Mouse (Mus musculus) midbrain, embryonic 15.5 days (tissue): ENCODE results near the gene Fam71f1. TPM values are rescaled to one million over a fixed set of nuclear protein-coding genes. Genes with fewer than 3 reads are reported as not detected.
A peak's percentile ranks its signal among the peaks of the same experiment; 100 is the strongest.

Experiments
- ATAC-seq: fragments of 200-750 bp; cut with Nextera tagmentation; replicated peaks from 2 replicates; pipeline ENCODE4 v1.8.0; 2017; ENCODE audit warnings: moderate TSS enrichment
- H3K27ac ChIP-seq: fragments of 300-500 bp; sonication (generic); 2 replicates; pipeline ENCODE4 v1.5.1; 2015; ENCODE audit warnings: mild to moderate bottlenecking, inconsistent platforms
- H3K27me3 ChIP-seq: fragments of 300-500 bp; sonication (generic); replicated peaks from 2 replicates; pipeline ENCODE4 v1.6.1; 2015; ENCODE audit warnings: inconsistent platforms
- H3K36me3 ChIP-seq: fragments of 300-500 bp; sonication (generic); replicated peaks from 2 replicates; pipeline ENCODE4 v1.6.1; 2015; ENCODE audit warnings: inconsistent platforms
- H3K4me1 ChIP-seq: fragments of 300-500 bp; sonication (generic); 2 replicates; pipeline ENCODE4 v1.6.1; 2015; ENCODE audit warnings: inconsistent platforms
- H3K4me2 ChIP-seq: fragments of 300-500 bp; sonication (generic); 2 replicates; pipeline ENCODE4 v1.6.1; 2015; ENCODE audit warnings: inconsistent platforms, mild to moderate bottlenecking, moderate library complexity
- H3K4me3 ChIP-seq: fragments of 300-500 bp; sonication (generic); 2 replicates; pipeline ENCODE4 v1.5.1; 2015; ENCODE audit warnings: mild to moderate bottlenecking, inconsistent platforms
- H3K9ac ChIP-seq: fragments of 300-500 bp; sonication (generic); 2 replicates; pipeline ENCODE4 v1.6.1; 2015; ENCODE audit warnings: mild to moderate bottlenecking, inconsistent platforms
- H3K9me3 ChIP-seq: fragments of 300-500 bp; sonication (generic); 2 replicates; pipeline ENCODE4 v1.6.1; 2016; ENCODE audit warnings: inconsistent platforms
- WGBS: fragments of 180-500 bp; shearing (Covaris S2); methylation state at CpG from one replicate; pipeline ENCODE4 v1.1.7; 2015; ENCODE audit warnings: mixed read lengths; 5-methylcytosine and 5-hydroxymethylcytosine counted together
- polyA plus RNA-seq: library from polyadenylated mRNA; unstranded; fragments of >200 nt; fragmentation: Nextera tagmentation; extraction: Ambion mirVana; gene quantifications from 2 replicates; pipeline ENCODE4 v1.2.1, GENCODE M21; 2015

The Fam71f1 gene
- polyA plus RNA-seq, 1 experiment from 2014 or later, result not detected

DNA sequence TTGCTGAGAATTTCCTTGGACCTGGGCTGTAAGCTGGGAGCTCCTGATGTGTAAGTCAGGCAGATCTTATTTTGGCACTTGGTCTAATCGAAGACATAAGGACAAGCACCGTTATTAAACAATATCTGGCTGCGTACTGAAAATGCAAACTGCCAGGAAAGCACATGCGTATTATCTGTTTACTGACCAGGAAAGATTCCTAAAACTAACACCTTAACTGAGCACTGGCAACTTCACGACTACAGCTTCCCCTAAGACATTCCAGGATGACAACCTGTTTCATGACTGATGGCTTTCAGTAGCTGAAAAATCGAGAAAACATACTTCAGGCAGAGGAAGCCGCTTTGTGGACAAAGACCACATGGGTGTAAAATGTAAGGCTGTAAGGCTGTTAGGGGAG lies 28.2 kb downstream of the Fam71f1 start:
- H3K4me2 ChIP-seq, result peak overlapping the region; percentile 81
- H3K9ac ChIP-seq, result peak overlapping the region; percentile 58
- ATAC-seq, result no peak
- H3K36me3 ChIP-seq, result no peaks in the 10 kb centered on the region
- H3K4me1 ChIP-seq, result peaks cover 15% of the 10 kb centered on the region
- no peaks in the 10 kb centered on the region for H3K9me3 ChIP-seq
- peak overlapping the region; percentile 84 for H3K4me3 ChIP-seq
- 36% methylated on average over 7 of the region's 7 CpGs for WGBS
- peak overlapping the region; percentile 83 for H3K27ac ChIP-seq
- H3K27me3 ChIP-seq, result no peaks in the 10 kb centered on the region

DNA sequence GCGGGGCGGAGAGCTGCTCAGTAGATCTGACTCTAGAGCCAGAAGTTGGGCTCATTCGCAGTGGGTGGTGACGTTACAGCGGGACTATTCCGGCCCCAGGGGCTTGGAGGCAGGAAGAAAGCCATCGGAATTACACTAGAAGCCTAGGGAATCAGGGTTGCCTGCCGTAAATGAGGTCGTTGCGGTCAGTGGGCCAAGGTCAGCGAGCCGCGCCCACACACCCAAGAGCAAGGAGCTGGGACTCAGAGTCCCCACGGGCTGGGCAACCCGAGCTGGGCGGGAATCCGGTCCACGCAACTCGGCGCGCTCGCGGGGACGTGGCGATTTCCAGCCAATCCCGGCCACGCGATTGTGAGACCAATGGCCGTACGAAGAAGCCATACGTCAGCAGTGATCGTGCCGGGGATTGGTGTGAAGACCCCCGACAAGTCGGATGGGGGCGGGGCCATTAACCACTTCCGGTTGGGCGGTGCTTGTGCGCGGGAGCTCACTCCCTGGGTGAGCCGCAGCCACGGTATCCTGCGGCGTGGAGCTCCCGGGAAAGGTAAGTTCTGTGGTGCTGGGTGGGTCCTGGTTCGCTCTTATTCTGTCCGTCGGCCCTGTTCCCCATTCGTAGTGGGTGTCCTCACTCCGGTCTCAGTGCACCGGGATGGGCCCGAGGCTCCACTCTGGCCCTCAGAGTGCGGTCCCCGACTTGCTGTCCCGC lies 28.9 kb downstream of the Fam71f1 start, which contains the start of gene Calu:
Gene Calu (plus strand): TSS at position 405 of the 706 bp plus-strand sequence.
- Histone ChIP-seq H3K9ac (peak within 1 kb of the TSS; percentile 80), H3K9me3 (no peaks in the 10 kb centered on the region), H3K4me2 (peak within 1 kb of the TSS; percentile 81), H3K27ac (peak within 1 kb of the TSS; percentile 83), H3K4me3 (peak within 1 kb of the TSS; percentile 84), H3K36me3 (no peaks in the 10 kb centered on the region), H3K27me3 (no peaks in the 10 kb centered on the region), H3K4me1 (peaks cover 15% of the 10 kb centered on the region)
- ATAC-seq, result peak; percentile 99
- WGBS, result under 1% methylated on average over 55 of the region's 55 CpGs

DNA sequence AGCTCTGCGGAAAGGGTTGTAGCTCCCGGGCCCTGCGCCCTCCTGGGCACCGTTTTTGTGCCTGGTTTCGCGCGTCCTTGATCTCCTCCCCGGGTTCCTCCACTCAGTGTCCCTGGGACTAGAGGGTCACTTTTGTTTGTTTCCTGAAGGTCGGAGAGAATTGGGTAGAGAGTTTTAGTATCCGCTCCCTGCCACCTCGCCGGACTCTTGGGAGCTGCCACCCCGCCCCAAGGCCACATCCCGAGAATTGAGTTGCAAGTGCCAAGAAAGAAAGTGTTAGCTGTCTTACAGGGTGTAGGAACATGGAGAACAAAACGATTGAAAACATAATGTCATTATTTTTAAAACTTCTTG lies 29.4 kb downstream of the Fam71f1 start:
- Histone ChIP-seq H3K36me3 (no peaks in the 10 kb centered on the region), H3K27ac (peak overlapping the region; percentile 75), H3K4me1 (peaks cover 15% of the 10 kb centered on the region), H3K9me3 (no peaks in the 10 kb centered on the region), H3K4me3 (peak overlapping the region; percentile 84), H3K9ac (peak overlapping the region; percentile 80), H3K27me3 (no peaks in the 10 kb centered on the region), H3K4me2 (peak overlapping the region; percentile 74)
- ATAC-seq, result no peak
- under 1% methylated on average over 15 of the region's 15 CpGs for WGBS

DNA sequence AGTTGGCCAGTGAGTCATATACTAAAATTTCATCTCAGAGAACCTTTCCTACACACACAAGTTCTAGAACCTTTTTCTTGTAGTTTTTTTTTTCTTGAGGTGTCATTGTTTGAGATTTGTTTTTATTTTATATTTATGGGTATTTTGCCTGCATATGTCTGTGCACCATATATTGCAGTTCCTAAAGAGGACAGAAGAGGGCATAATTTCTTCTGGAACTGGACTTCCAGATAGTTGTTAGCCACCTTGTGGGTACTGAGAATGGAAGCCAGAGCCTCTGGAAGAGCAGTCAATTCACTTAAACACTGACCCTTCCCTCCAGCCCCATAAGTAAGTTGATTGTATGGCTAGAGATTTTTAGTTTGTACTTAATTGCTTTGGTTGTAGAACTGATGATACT lies 32.7 kb downstream of the Fam71f1 start:
- H3K27me3 ChIP-seq, result no peaks in the 10 kb centered on the region
- H3K9ac ChIP-seq, result no peak overlapping the region
- no peak for ATAC-seq
- H3K27ac ChIP-seq, result no peak overlapping the region
- H3K4me1 ChIP-seq, result peaks cover 15% of the 10 kb centered on the region
- no peaks in the 10 kb centered on the region for H3K9me3 ChIP-seq
- no peak overlapping the region for H3K4me3 ChIP-seq
- no peak overlapping the region for H3K4me2 ChIP-seq
- no peaks in the 10 kb centered on the region for H3K36me3 ChIP-seq

DNA sequence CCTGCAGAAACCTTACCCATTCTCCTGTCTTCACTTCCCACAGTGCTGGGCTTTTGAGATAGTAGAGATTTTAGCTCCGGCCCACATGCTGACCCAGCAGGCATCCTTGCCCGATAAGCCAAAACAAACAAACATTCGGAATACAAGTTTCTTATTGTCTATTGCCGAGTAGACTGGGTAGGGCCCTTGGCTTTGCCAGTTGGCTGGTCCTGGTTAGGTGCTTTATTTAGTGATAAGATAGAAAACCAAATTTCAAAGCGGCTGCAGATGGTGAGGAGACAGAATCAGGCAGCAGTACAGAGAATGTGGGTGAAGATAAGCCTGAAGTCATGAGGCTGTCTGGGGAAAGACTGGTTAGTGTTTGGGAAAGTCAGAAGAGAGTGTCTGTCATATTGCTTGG lies 33.9 kb downstream of the Fam71f1 start:
- H3K9ac ChIP-seq, result no peak overlapping the region
- H3K27ac ChIP-seq, result no peak overlapping the region
- H3K27me3 ChIP-seq, result no peaks in the 10 kb centered on the region
- no peak overlapping the region for H3K4me2 ChIP-seq
- H3K36me3 ChIP-seq, result peaks cover 5% of the 10 kb centered on the region; the same call in 1 of the 2 replicates
- WGBS, result 53% methylated on average over 5 of the region's 5 CpGs
- H3K9me3 ChIP-seq, result no peaks in the 10 kb centered on the region
- no peak overlapping the region for H3K4me3 ChIP-seq
- H3K4me1 ChIP-seq, result peaks cover 10% of the 10 kb centered on the region
- ATAC-seq, result no peak

DNA sequence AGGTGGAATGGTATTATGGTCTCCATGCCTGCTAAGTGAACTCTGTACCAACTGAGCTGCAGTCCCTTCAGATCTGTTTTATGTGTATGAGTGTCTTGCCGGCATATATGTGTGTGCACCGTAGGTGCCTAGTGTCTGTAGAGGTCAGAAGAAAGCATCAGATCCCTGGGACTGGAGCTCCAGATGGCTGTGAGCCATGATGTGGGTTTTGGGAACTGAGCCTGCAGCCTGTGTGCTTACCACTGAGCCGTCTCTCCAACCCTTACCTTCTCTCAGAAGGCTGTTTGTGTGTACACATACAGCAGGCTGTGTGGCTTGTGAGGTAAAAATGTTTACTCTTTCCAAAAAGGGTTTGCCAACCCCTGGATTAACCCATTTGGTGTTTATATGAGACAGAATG lies 40.4 kb downstream of the Fam71f1 start:
- Histone ChIP-seq H3K27ac (no peak overlapping the region), H3K9me3 (no peaks in the 10 kb centered on the region), H3K4me2 (no peak overlapping the region), H3K36me3 (peaks cover 8% of the 10 kb centered on the region; the same call in 1 of the 2 replicates), H3K4me3 (no peak overlapping the region), H3K27me3 (no peaks in the 10 kb centered on the region), H3K4me1 (0 out of 2 replicates have a peak, but pooled peaks cover 2% of the 10 kb centered on the region), H3K9ac (no peak overlapping the region)
- no peak for ATAC-seq
- 97% methylated on average over 3 of the region's 3 CpGs for WGBS

DNA sequence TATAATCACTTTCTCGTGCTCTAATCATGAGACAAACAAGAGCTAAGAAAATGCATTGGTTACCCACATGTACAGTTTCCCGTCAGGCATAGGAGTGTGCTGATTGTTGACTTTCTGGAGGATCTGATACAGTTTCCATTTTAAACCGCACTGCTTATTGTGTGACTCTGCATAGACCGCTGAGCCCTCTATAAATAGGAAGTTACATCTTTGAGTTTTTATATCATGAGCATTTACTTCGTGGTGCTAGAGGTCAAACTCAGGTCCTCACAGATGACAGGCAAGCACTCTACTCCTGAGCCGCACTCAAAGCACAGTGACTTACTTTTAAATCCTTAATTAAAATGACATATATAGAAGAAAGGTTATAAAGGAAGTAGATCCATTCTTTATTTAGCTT lies 41.3 kb downstream of the Fam71f1 start:
- peaks cover 8% of the 10 kb centered on the region; the same call in 1 of the 2 replicates for H3K36me3 ChIP-seq
- H3K27me3 ChIP-seq, result no peaks in the 10 kb centered on the region
- H3K4me2 ChIP-seq, result no peak overlapping the region
- no peak overlapping the region for H3K9ac ChIP-seq
- no peak overlapping the region for H3K27ac ChIP-seq
- no peak overlapping the region for H3K4me3 ChIP-seq
- whole genome bisulfite sequencing, result 91% methylated on average over 6 of the region's 6 CpGs
- H3K9me3 ChIP-seq, result no peaks in the 10 kb centered on the region
- 0 out of 2 replicates have a peak, but pooled peaks cover 2% of the 10 kb centered on the region for H3K4me1 ChIP-seq
- no peak for ATAC-seq

DNA sequence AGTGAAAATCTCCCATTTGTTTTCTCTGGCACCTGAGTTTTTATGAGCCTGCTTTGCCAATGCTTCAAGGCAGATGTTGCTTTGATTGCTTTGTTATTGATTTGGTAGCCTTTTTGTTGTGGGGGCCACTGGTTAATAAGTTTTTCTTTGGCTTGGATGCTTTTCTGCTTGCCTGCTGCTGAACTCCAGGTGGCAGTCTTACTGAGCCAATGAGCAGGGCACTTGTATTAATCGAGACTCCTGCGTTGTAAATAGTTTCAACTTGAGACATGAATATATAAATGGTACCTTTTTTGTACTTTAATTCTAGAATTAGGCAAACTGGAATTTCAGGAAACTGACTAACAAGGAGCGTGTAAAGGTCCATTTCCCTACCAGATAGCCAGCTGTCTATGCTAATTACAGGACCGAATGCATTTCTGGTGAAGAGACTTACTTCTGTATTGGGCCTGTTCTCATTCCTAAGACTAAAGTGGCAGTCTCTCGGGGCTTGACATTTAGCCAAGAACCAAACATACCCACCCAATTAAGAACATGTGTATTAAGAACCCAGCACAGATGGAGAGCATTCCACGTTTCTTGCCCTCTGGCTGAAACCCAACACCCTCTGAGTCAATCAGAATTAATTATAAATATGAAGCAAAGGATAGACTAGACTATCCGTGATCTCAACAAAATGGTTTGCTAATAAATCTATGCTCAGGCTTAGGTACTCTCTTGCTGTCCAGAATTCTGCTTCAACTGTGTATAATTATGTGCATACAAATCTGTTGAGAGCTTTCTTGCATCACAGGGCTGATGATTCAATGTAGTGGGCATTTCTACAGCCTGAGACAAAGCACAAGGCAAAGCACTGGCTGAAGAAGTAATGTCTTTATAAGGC lies 43.5 kb downstream of the Fam71f1 start:
- Histone ChIP-seq H3K27me3 (no peaks in the 10 kb centered on the region), H3K9ac (no peak overlapping the region), H3K36me3 (peaks cover 11% of the 10 kb centered on the region), H3K4me2 (no peak overlapping the region), H3K4me3 (no peak overlapping the region), H3K4me1 (0 out of 2 replicates have a peak, but pooled peaks cover 2% of the 10 kb centered on the region), H3K9me3 (no peaks in the 10 kb centered on the region), H3K27ac (no peak overlapping the region)
- ATAC-seq, result peak; percentile 45; the same call in 1 of the 2 replicates
- 47% methylated on average over 7 of the region's 7 CpGs for WGBS

DNA sequence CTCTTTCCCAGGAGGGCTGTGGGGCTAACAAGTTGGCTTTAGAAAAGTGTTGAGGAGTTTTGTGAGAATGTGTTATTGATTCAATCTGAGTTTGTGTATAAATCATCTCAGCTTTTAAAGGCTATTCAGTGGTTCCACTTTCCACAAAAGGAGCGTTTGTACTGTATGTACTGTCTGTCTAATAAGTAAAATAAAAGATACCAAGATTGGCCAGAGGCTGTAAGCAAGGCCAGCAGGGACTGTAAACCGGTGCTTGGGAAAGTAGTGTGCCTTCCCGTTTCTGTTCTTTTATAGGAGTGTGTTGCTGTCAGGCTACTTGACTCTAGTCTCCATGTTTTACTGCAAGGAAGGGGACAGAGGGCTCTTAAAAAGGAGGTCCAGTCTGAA lies 44.2 kb downstream of the Fam71f1 start:
- Histone ChIP-seq H3K36me3 (peaks cover 12% of the 10 kb centered on the region), H3K9me3 (no peaks in the 10 kb centered on the region), H3K4me1 (0 out of 2 replicates have a peak, but pooled peaks cover 2% of the 10 kb centered on the region), H3K4me2 (no peak overlapping the region), H3K27ac (no peak overlapping the region), H3K9ac (no peak overlapping the region), H3K4me3 (no peak overlapping the region), H3K27me3 (no peaks in the 10 kb centered on the region)
- ATAC-seq, result no peak
- WGBS, result 80% methylated on average over 3 of the region's 3 CpGs

DNA sequence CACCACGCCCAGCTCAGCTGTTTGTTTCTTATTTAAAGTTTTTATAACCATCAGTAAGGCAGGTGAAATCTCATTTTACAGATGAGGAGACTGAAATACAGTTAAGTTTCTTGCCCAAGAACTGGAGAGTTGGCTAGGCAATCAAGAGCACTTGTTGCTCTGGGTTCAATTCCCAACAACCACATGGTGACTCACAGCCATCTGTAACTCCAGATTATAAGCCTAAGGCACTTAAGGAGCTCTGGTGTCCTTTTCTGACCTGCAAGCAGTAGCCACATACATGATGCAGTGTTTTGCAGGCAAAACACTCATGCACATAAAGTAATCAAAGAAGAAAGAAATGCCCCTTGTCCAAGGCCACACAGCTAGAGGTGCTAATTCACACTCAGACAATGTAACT lies 46.3 kb downstream of the Fam71f1 start:
- ATAC-seq, result no peak
- no peaks in the 10 kb centered on the region for H3K9me3 ChIP-seq
- H3K27ac ChIP-seq, result no peak overlapping the region
- WGBS, result 98% methylated on average over 1 of the region's 1 CpGs
- no peak overlapping the region for H3K9ac ChIP-seq
- peaks cover 15% of the 10 kb centered on the region for H3K36me3 ChIP-seq
- no peak overlapping the region for H3K4me3 ChIP-seq
- H3K4me2 ChIP-seq, result no peak overlapping the region
- H3K4me1 ChIP-seq, result 0 out of 2 replicates have a peak, but pooled peaks cover 2% of the 10 kb centered on the region
- H3K27me3 ChIP-seq, result no peaks in the 10 kb centered on the region

DNA sequence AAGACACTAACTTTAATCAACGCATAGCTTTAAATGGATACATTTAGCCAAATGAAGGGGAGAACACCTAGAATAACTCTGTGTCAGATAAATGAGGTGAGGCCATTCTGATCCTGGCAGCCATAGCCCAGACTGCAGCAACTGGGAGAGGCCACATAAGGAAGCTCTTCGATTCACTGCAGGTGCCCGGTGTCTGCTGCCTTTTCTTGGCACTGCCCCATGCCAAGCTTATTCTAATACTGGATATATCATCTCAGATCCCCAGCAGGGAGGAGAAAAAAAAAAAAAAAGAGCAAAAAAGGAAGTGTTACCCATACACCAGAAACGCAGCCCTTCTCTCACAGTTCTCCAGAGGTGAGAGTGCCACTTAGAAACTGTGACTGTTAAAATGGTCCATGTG lies 58.4 kb downstream of the Fam71f1 start:
- Histone ChIP-seq H3K27ac (no peak overlapping the region), H3K4me2 (no peak overlapping the region), H3K36me3 (peaks cover 20% of the 10 kb centered on the region), H3K27me3 (no peaks in the 10 kb centered on the region), H3K4me1 (no peaks in the 10 kb centered on the region), H3K9ac (no peak overlapping the region), H3K4me3 (no peak overlapping the region), H3K9me3 (no peaks in the 10 kb centered on the region)
- ATAC-seq, result no peak
- WGBS, result 97% methylated on average over 4 of the region's 4 CpGs

DNA sequence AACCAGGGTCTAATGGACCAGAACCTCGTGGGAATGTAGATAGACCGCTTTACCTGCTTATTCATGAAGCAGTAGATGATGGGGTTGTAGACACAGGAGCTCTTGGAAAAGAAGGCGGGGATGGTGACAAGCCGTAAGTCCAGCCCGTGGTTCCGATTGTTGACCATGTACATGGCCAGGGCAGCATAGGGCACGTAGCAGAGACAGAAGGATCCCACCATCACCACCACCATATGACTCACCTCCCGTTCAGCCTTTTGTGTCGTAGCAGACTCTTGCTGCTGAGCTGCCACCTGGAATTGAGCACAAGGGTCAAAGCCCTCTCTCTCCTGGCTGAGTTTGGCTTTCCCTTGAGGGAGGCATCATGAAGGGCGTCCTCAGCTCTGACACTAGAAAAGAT lies 59.7 kb downstream of the Fam71f1 start:
- no peaks in the 10 kb centered on the region for H3K4me1 ChIP-seq
- H3K4me2 ChIP-seq, result no peak overlapping the region
- H3K9ac ChIP-seq, result no peak overlapping the region
- H3K27ac ChIP-seq, result no peak overlapping the region
- peaks cover 16% of the 10 kb centered on the region for H3K36me3 ChIP-seq
- WGBS, result 95% methylated on average over 10 of the region's 10 CpGs
- H3K4me3 ChIP-seq, result no peak overlapping the region
- no peak for ATAC-seq
- no peaks in the 10 kb centered on the region for H3K9me3 ChIP-seq
- H3K27me3 ChIP-seq, result no peaks in the 10 kb centered on the region
